Mouse (Mus musculus) c-Kit-positive CD71-positive TER-119-positive erythroid progenitor cells, embryonic 14.5 days (primary cell): ENCODE data around the gene Cd4.
"Not testable (repeated sequence)": the region's sequence is repeated elsewhere in the genome, so short reads cannot be mapped to it uniquely, and the experiment has no call there.

Experiments used
- DNase-seq: peaks from one replicate; pipeline ENCODE4 v3.0.0-alpha.2; 2013; ENCODE audit warnings: low spot score

The Cd4 gene

DNA sequence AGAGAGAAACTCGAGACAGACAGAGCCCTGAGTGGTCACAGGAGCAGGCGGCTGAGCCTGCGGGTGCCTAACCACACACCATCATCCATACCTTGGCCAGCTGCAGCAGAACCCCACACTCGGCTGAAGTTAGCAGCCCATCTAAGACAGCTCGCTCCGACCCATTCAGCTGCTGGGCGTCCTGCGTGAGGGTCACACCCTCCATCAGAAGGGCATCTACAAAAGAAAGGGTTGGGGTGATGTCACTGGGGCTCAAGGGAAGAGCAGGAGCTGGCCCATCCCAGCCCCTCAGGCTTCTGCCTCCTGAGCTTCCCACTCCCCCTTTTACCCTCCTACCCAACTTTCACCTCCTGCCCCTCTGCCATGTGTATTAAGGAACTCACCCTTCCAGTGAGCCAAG is 37.5 kb downstream of the Cd4 start:
- DNase-seq: no peak

DNA sequence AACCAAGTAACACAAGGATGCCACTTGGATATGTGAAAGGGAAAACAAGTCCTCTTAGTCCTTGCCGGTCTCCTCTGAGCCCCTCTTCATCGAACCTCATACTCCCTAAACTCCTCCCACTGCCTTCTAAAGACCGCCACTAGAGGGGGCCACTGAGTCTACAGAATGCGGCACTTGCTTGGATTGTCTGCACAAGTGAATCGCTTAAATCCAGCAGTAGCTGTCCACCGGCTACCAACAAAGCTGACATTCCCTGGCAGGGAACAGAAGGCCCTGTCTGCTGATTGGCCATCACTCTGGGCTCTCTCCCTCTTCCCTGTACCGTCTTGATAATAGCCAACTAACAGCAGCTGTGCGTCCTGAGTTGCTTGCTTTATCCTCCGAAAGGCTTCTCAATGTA is 40.7 kb downstream of the Cd4 start:
- peak; percentile 79 for DNase-seq

DNA sequence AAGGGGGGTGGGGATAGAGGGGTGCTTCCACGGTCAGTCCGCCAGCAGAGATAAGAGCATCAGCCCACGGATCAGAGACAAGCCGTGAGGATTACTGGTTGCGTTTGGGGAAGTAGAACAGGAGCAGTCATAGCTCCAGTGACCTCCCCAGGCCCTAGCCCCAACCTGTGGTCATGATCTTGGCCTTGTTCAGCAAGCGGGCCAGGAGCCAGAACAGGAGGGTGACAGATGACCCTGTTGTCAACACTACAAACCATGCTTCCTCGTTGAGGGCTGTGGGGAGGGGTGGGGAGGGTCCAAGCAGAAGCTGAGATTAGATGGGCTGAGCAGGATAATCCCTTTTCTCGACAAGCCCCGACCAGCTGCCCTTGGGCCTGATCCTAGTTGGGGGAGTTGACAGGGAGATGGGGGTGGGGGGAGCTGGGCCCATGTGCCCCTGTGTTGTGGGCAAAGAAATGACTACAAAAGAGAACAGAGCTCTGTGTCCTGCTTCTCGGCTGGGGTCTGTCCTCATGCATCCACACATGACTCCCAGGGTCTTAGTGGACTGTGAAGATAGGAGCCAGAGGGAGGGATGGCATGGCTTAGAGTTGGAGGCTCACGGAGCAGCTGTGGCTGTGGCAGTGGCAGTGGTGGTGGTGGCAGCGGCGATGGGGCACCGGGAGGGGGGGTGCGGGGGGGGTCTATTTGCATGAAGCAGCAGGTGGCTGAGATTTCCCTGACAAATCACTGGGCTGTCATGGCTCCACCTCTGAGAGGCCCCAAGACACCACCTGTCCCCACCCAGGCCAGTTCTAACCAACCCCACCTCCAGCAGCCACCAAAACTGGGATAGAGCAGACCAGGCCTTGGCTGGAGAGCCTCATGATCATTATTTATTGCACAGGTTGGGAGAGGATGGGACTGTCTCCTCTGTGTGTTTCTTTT is 47.5 kb downstream of the Cd4 start, which contains the start of gene Gnb3:
TSS of gene Gnb3 (minus strand) at position 35 of the 927 bp plus-strand sequence.
- no peak for DNase-seq

DNA sequence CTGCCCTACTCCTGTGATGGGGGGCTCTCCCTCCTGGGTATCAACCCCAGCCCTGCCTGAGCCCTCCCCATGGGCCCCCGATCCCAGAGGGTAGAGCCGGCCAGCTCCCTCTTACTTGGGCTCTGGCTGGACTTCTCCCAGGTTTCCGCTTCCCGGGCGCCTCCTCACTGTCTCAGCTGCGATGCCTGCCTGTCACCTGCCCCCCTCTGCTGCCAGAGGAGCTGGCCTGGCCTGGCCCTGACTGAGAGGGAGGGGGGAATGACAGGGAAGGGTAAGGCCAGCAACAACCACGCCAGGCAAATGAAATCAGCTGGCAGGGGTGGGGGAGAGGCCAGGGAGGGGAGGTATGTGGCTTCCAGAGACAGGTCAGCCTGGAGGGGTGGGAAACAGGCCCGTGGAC is 48.2 kb downstream of the Cd4 start:
- DNase-seq: no peak

DNA sequence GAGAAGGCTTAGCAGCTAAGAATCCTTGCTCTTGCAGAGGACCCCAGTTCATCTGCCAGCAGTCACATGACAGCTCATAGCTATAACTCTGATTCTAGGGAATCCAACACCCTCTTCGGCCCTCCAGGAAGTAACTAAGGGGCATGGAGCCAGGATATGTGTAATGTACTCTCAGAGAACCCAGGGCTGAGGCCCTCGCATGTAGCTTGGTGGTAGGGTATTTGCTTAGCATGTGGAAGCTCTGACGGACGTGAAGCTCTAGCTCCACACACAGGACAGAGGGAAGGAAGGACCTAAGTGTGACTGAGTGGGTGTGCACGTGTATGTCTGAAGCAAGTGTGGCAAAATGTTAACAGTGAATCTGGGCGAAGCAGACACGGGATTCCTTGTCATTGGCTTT is 51.6 kb downstream of the Cd4 start:
- DNase-seq: no peak

DNA sequence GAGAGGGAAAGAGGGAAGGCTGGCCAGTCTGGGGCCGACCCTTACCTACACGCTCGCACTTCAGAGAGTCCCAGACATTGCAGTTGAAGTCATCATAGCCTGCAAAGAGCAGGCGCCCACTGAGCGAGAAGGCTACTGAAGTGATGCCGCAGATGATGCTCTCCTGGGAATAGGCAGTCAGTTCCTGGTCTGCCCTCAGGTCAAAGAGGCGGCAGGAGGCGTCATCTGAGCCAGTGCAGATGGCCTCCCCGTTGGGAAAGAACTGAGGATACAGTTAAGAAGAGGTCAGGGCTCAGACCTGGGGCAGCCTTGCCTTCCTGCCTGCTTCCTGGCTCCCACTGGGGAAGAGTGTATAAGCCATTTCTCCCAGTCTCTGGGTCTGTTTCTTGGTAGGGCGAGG is 52.5 kb downstream of the Cd4 start:
- DNase-seq: no peak

DNA sequence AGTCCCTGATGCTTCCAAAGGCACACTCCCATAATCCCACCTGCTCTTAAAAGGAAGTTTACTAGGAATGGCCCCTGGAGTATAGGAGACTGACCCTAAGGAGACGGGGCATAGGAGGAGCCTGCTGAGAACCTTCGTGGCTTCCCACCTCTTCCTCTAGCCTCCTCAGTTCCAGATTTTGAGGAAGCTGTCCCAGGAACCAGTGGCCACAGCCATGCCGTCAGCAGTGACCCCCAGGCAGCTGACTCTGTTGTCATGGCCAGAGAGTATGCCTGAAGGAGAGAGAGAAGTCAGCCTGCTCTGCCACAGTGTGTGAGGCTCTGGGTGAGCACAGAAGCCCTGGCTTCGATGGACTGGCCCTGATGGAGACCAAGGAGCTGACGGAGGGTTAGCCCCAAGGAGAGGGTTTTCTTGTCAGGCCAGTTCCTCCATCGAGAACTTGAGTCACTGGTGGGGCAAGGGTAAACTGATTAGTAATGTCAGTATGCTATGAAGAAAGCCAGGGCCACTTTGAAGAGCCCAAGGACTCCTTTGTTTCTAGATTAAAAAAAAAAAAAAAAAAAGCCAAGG is 53.4 kb downstream of the Cd4 start:
- DNase-seq: no peak

DNA sequence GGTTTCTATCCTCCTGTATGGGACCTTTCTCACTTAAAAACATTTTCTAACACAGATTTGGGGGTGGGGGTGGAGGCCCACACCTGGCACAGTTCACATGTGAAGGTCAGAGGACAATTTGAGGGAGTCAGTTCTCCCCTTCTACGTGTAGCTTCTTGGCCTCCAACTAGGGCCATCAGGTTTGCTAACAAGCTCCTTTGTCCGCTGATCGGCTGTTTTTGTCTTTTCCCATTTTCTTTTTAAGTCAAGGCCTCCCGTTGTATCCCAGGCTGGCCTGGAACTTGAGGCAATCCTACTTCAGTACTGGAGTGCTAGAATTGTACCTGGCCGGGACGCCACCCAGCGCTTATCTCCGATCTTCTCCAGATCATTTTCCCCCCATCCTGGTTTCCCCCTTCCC is 56.4 kb downstream of the Cd4 start:
- no peak for DNase-seq

DNA sequence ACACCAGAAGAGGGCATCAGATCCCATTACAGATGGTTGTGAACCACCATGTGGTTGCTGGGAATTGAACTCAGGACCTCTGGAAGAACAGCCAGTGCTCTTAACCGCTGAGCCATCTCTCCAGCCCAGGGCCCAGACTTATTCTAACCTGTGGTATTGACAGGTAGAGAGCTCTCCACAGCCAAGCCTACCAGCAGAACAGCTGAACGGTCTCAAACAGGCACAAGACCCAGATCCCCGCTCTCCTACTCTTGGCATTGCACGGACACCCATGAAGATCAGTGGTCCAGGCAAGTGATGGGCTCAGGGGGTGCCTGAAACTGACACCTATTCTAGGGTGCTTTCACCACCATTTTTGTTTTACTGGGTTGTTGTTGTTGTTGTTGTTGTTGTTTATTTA is 56.8 kb downstream of the Cd4 start:
- not testable (repeated sequence) for DNase-seq

DNA sequence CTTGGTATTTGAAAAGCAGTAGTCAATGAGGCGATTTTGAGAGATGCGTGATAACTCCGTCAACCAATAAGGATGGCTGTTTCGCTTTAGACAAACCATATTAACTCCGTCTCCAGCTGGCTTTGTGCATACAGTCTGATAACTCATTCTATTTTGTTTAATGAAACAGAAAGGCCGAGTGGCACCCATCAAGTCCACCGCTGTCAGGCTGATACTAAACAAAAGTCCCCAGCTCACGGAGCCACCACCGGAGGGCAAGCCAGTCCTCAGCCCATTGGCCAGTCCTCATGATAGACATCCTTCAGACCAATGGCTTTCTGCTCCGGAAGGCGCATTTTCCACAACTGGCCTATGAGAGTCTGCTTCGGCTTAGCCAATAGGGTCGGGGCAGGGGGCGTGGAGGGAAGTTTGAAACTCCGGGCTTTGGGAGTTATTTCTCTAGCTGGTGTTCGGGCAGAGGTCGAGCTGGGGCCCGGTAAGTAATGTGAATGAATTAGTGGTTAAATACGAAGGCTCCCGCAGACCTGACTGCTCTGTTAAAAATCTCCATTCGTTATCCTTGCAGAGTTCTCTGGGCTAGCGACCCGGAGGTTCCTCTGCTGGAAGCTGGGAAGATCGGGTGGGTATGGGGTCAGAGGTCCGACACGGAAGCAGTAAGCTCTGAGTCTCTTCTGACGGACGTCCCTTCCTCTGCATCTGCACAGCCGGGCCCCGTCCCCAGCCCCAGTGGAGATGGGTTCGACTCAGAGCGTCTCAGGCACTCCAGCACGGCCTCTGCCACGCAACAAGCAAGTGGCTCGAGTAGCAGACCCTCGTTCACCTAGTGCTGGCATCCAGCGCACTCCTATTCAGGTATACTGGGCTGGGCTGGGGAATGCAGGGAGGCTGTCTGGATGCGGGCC is 58.0 kb downstream of the Cd4 start:
- DNase-seq: peak; percentile 94

DNA sequence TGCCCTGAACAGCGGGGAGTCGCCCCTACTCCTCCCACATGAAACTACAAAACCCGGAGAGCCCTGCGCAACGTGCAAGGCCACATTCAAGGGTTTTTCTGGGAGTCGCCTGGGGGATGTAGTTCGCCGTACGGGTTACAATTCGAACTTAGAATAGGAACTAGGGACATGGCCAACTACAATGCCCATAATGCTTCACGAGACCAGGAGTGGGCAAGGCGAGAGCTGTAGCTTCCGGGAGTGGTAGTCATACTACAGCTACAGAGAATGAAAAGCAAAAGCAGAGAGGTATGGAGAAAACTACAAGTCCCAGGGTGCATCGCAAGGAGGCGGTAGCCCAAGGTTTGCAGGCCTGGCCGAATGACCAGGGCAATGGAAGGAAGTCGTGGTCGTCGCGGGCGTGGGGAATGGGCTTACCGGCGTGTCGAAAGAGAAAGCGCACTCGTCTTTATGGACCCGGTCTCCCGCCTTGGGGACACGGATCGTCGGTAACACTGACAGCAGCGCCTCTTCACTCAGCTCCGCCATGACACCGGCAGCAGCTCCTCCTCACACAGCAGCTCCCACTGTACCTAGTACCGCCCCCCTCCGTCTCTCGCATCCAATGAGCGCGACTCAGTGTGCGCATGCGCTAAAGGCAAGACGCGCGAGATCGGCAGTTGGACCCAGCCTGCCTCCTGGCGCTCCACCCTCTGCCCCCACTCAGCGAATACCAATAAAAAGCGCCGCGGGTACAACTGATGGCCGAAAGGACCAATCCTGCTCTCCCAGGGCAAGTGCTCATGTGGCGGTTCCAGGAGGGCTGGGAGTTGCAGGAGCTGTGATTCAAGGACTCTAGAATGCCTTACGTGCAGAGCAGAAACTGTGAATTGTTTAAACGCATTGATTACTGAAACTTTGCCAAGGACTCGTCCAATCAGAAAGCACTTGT is 58.9 kb downstream of the Cd4 start, which contains the start of the genes Usp5 and Cdca3:
TSS of gene Usp5 (minus strand) at position 617 of the 931 bp plus-strand sequence.
TSS of gene Cdca3 (plus strand) at position 680 of the 931 bp plus-strand sequence.
- DNase-seq: peak; percentile 99

DNA sequence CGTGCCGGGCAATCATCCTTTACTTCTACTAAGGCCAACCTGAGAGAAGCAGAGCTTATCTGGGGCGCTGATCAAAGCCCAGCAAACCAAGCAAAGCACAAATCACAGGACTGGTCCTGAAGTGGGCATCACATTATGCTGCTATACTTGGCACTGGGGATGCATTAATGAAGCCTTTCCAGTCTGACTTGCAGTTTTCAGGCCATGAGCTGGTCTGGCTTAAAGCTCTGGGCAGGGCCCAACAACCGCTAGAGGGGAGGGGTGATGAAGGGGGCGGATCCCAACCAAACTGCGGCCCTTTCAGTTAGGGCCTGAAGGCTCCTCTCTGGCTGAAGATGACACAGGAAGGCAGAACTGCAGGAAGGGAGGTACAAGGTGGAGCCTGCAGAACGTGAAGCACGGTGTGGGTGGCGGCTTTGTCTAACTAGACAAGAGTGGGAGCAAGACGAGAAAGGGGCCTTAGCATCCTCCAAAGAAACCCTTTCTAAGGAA is 59.9 kb downstream of the Cd4 start:
- no peak for DNase-seq

DNA sequence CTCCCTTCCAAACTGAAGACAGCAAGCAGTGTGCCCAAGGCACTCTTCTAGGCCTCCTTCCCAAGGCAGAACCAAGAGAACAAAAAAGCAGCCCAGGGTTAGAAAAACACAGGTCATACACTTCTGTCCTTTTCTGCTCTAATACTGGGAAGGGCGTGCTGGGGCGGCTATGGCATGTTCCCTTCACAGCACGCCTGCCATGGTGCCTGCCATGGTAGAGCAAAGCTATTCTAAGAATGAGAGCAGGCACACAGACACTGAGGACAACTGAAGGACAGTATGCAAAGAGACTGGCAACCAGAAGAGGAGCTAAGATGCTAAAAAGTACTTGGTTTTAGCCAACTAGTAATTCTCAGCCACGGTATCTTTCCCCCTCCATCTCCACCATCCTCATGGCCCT is 66.0 kb downstream of the Cd4 start:
- no peak for DNase-seq

DNA sequence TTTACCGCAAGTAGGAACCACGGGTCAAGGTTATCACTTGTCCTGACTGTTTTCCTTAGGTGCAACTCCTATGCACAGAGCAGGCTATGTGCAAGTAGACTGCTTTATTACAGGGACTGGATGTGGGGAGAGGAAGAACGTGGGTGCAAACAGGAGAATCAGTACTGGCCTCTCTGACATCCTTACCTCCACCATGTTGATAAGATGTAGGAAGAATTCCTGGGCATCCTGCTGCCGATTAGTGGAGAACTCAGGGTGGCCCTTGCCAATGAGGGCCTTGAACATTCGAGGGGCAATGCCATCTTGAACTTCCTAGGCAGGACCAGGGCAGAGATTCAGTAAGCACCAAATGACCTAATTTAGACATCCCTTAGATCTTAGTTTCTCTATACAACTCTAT is 67.1 kb downstream of the Cd4 start:
- DNase-seq: no peak

DNA sequence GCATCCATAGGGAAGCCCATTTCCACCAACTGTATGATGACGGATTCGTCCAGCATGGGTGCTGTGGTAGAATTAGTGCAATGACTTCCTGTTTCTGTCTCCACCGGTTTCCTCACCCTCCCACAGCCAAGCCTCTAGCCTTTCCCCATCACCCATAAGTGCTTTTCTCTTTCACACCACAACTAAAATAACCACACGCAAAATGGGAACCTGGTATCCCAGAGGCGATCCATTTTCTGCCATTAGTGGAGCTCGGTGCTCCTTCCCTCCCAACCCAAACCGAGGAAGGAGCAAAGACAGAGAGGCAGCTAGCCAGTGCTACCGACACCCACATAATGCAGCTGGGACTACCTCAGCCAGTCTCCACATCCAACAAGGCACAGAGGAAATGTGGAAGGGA is 70.0 kb downstream of the Cd4 start:
- DNase-seq: no peak

DNA sequence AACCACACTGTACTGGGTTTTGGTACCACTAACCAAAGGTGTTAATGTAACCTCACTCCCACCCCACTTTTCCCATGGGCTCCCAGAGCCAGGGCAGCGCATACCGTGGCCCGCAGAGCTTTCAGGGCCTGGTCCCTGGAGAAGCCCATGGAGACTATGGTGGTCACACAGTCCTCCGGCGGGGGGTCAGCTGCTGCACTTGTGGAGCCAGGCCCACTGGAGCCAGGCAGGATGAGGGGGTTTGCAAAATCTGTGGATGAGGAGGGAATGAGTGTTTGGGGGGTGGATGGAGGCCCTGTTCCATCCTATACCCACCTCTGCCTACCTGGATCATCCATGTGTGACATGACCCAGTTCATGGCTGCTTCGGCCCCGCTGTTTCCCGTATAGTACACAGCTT is 70.5 kb downstream of the Cd4 start:
- DNase-seq: no peak

DNA sequence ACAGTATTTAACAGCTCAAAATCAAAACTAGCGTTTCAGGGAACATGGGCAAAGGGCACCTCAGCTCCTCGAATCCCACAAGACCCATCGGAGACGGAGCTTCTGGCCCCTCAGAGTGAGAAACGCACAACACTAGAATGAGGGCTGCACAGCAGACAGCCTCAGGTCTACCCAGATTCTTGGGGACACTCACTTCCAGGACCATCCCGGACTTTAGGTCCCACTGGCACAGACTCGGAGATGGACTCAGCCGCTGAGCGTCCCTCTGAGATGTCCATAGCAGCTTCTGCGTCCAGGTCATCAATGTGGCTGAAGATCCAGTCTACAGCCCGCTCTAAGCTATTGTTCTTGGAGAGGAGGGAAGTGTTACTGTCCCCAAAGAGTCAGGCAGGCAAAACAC is 70.9 kb downstream of the Cd4 start:
- no peak for DNase-seq

DNA sequence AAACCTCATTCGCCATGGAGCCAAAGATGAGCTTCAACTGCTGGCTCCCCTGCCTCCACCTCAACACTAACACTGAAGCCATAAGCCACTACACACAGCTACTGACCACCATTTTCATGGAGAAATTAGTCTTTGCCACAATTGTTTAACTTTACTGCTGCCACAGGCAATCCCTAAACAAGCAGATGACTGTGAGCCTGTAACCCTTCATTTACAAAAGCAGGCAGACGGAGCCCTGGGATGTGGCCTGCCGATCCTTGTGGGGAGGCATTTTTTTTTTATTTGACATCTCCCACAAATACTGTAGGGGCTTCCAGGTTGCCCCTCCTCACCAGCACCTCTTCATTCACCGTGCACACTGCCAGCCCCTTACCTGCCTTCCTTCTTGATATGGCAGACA is 71.4 kb downstream of the Cd4 start:
- no peak for DNase-seq

DNA sequence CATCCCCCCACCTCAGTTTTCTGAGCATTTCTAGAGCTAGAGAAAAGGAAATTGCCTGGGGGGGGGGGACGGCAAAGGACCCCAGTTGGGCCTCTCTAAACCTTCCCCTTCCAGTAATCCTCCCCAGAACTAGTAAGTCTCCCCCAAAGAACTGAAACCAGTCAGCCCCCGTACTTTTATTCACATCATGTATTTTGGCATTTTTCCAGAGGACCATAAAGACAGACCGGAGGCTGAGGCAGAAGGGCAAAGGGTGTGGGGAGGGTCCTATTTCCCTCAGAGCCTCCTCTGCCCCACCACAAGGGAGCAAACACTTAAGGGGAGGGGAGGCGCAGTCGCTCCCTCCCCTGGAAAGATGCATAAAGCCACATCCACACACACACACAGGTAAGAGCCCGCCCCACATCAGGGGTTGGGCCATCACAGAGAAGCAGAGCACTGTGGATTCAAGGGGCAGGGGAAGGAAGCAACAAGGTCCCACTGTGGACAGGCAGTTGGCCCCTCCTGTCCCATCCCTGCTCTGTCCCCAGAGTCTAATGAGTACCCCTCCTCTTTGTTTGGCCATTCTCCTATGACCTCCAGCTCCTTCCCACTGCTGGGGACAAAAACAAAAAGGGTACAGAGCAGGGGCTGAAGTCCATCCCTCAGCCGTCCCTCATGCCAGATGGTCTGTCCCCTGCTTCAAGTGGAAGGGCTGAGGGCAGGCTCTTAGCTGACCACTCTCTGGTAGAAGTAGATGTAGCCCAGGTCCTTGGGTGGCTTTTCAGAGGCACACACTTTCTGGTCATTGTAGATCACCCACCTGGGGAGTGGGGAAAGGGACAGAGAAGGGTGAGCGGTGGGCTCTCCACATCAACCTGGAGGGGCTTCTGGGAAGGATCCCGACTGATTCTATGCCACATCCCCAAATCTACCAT is 72.9 kb downstream of the Cd4 start:
- DNase-seq: no peak
